Mouse (Mus musculus): ENCODE data around the gene Ephx1.
"Not testable (repeated sequence)": the region's sequence is repeated elsewhere in the genome, so short reads cannot be mapped to it uniquely, and the experiment has no call there.

The Ephx1 gene

DNA sequence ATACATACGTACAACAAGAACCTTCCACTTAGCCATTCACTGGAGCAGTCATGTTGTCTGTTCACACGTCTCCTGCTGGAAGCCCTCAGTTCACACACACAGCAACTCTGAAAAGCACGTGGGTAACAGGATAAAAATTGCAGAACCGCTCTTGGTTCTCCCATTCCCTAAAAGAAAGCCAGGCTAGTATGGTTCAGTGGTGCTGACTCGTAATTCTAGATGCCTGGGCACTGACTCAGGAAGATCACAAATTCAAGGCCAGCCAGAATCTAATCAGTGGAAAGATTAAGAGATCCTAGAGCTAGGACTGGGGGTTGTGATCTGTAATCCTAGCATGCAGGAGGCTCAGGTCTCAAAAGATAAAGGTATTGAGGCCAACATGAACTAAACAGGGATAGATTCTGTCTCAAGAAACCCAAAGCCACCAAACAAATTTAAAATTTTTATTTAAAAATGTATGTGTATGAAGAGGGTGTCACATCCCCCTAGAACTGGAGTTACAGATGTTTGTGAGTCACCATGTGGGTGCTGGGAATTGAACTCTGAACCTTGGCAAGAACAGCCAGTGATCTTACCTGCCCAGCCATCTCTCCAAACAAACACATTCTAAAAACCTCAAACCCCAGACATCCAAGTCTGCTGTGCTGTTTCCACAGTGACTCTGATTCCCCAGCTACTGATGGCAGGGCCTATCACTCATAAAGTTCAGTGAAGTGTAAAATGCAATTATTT is at the start of gene Ephx1:
Gene Ephx1 (minus strand): TSS at position 149 of the 732 bp plus-strand sequence.
- DNase-seq, result no peak

DNA sequence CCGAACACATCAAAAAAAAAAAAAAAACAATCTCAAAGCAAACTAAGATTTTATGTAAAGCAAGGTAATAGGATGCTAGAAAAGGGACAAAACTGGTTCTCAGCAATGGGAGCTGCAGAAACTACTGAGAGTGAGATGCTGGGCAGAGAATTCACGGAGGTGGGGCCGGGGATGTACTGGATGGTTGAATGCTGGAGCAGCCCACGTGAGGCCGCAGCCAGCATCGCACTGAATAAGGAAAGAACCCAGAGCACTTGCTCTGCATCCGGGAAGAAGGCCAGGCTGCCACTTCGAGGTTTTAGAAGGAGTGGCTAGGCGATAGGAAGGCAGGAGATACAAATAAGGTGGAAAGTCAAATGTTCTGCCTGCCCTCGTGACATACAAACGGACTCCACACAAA is 49.0 kb upstream of the Ephx1 start:
- DNase-seq, result peak; percentile 28

DNA sequence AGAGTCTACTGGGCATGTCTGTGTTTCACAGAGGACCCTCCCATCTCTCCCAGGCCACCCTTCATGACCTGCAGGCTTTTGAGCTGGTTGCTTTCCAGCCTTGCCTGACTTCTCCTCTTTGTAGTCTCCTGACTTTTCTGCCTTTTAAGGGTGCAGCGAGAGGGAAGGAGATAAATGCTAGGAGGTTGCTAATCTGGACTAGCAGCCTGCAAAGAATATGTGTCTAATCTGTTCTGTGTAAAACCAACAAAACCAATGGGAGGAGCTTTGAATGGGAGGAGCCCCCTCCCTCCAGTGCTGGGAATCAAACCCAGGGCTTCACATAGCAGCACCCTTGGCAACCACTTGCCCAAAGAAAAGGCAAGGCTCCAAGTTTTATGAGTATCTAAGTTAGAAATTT is 47.6 kb upstream of the Ephx1 start:
- no peak for DNase-seq

- no peak for DNase-seq
These were observed 43.9 kb upstream of the Ephx1 start for GRCm38 (mm10) chr1:181064648-181065047.

DNA sequence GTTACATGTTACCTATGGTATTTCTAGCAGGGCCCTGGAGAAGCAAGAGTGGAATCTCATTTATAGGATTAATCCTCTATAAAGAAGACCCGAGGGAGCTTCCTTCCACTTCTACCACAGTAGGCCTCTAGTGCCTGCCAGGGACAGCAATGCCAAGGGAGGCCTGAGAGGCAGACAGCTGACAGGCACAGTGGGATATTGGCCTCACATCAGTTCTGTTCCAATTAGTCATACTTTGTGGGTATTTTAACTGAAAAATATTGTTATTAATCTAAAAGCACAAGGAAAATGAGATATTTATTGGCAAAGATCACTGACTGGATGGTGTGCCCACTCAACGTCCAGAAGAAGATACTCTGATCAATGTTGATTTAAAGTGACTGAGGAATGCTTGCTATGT is 43.3 kb upstream of the Ephx1 start:
- no peak for DNase-seq

GRCm38 (mm10) chr1:181061784-181062485 is 41.2 kb upstream of the Ephx1 start:
- DNase-seq, result no peak

DNA sequence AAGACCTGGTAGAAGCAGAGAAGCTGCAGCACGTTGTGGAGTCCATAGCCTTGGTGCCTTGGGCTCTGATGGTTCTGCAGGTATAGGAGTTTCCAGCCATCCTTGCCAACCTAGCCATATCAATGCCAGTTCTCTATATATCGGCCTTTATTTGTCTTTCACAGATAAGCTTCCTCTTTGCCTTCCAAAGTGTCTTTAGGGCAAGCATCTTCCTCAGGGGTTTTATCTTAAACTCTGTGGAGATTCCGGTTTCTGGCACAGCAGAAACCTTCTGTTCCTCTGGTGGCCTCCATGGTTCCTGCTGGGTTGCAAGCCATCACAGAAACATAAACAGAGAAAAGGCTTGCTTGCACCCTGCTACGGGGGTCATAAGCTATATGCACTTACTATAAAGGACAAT is 32.2 kb upstream of the Ephx1 start:
- no peak for DNase-seq

GRCm38 (mm10) chr1:181050937-181051336 is 30.2 kb upstream of the Ephx1 start, which contains the start of gene 9130409I23Rik:
9130409I23Rik (plus strand) TSS chr1:181051237.
- no peak for DNase-seq

DNA sequence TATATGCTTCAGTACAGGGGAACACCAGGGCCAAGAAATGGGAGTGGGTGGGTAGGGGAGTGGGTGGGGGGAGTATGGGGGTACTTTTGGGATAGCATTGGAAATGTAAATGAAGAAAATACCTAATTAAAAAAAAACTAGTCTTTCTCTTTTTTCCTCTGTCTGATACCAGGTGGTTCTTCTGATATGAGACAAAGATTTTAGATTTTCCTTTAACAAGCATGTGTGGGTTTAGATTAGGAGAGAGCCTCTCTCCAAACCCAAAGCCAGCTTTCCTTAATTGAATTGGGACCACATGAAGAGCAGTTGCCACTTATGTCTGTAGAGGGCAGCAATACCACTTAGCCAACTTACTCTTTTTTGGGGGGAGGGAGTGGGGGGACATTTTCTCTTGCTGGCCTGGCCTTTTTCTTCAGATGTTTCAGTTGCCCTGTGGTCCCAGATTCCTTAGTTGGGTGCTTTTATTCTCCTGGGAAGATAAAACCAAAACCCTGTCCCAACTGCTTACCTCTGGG is 28.7 kb upstream of the Ephx1 start:
- no peak for DNase-seq

DNA sequence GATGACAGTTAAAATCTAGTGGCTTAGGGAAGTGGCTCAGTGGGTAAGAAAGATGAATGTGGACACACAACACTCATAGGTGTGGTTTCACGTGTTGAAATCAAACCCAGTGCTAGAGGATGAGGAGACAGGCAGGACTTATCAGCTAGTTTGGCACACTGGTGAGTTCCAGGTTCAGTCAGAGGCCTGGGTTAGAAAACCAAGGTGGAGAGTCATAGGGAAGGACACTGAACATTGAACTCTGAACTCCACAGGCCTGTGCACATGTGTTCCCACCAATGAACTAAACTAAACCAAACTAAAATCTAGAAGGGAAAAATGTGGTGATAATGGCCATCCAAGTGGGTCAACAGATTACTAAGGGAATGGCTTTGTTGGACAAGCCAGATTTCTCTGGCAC is 26.8 kb upstream of the Ephx1 start:
- DNase-seq, result no peak

- DNase-seq, result no peak
These were observed 18.9 kb upstream of the Ephx1 start for GRCm38 (mm10) chr1:181039652-181040051.

- no peak for DNase-seq
These were observed 16.9 kb upstream of the Ephx1 start for GRCm38 (mm10) chr1:181037623-181038022.

GRCm38 (mm10) chr1:181035015-181035778 is 14.5 kb upstream of the Ephx1 start:
- DNase-seq, result not testable (repeated sequence)

GRCm38 (mm10) chr1:181022265-181022664 is 1.6 kb upstream of the Ephx1 start:
- DNase-seq, result peak; percentile 45

DNA sequence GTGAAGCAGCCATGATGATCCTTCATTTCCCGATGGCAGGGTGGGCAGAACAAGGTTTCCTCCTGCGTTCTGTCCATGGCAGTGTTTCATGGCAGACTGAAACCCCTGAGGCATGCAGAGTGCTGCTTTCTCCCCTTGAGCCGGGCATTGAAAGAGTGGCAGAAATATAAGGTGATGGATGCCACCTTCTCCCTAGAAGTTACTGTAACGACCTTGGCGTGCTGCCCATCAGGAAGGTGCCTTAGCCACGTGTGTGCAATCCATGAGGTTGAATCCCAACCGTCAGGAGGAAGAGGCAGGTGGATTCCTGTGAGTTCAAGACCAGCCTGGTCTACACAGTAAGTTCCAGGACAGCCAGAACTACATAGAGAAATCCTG is 773 bp upstream of the Ephx1 start:
- no peak for DNase-seq

DNA sequence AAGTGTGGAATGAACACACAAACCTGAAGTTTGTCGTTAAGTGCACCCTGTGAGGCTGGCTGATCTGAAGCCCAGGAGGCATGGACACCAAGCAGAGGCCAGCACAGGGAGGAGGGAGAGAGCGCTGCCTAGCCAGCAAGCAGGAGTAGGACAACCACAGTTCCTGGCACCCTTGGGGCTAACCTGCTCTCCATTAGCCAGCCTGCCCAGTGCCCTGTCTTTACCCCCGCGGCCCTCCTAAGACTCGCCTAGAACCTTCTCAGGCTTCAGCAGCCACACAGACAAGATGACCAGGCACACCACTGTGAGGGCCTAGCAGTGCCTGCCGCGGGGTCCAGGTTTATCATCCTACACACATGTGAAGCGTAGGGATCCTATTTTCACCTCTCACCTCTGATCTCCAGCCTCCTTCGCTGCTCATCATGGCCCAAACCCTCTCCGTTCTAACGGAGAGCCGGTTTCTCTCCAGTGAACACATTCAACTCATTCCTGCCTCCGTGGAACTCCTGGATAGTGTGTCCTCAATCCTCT is 2.7 kb downstream of the Ephx1 start:
- DNase-seq, result no peak

- peak; percentile 67 for DNase-seq
These were observed 3.4 kb downstream of the Ephx1 start for GRCm38 (mm10) chr1:181017212-181017711.

- peak; percentile 88 for DNase-seq
These were observed 4.1 kb downstream of the Ephx1 start for GRCm38 (mm10) chr1:181016532-181017131.

GRCm38 (mm10) chr1:181016045-181016444 is 4.7 kb downstream of the Ephx1 start:
- DNase-seq, result no peak

DNA sequence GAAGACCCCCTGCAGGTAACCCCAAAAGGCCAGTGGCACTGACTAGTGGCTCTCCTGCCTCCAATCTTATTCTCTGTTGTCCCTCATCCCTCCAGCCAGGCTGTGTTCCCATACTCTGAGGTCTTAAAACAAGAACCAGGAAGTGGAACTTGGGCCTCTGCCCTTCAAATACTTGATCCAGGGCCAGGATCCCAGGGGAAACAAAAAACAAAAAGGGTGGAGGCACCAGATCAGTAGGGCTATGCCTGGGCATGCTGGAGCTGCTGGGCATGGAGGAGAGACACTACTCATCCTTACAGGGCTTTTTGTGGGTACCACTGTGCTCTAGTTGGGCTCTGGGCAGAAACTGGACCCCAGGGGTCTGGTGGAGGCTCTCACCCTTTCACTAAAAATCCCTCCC is 5.1 kb downstream of the Ephx1 start:
- peak; percentile 27 for DNase-seq

- DNase-seq, result no peak
These were observed 5.8 kb downstream of the Ephx1 start for GRCm38 (mm10) chr1:181014731-181015500.

DNA sequence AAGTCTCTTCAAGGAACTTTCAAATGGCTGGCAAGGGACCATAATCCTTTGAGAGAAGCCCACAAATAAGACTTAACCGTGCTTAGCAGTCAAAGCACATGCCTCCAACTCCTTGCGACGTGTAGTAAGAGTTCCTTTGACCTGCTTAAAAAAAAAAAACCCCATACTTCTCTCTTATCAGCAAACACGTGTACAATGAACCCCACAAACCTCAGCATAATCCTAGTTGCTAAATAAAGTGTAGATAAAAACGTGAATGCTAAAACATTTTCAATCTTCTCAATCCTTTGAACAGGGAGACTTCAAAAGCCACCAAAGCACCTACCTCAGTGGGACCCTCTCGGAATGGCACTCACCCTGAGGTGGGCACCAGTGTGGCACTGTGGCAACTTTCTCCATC is 7.3 kb downstream of the Ephx1 start:
- DNase-seq, result no peak
